Mouse (Mus musculus) kidney, adult 9 months (tissue): Measurements from ENCODE around the gene Gm36176.
A peak's percentile ranks its signal among the peaks of the same experiment; 100 is the strongest.

Experiments
- DNase-seq: peaks from one replicate; pipeline ENCODE4 v3.0.0; 2022

The Gm36176 gene

GRCm38 (mm10) chr10:77882553-77882952 lies 36.0 kb downstream of the Gm36176 start:
- DNase-seq = no peak

GRCm38 (mm10) chr10:77886007-77886747 lies 39.6 kb downstream of the Gm36176 start:
- DNase-seq = no peak

GRCm38 (mm10) chr10:77890987-77891565 lies 44.5 kb downstream of the Gm36176 start:
- no peak for DNase-seq

GRCm38 (mm10) chr10:77895562-77895961 lies 49.0 kb downstream of the Gm36176 start:
- peak; percentile 16 for DNase-seq
